Mouse (Mus musculus) left cerebral cortex, adult 2 months (tissue): Measurements from ENCODE around the gene Vsnl1. TPM values are rescaled to one million over a fixed set of nuclear protein-coding genes. Genes with fewer than 3 reads are reported as not detected.

Experiments used
- DNase-seq, 2 experiments: peaks; one replicate each; pipeline ENCODE4 v3.0.0; 2021 to 2022; ENCODE audit warnings: low spot score in 2 of 2, mixed read lengths in 1 of 2; ENCODE audit errors: extremely low spot score in 1 of 2
- H3K27ac ChIP-seq: fragments of 200-600 bp; 2 replicates; pipeline ENCODE4 v1.8.1; 2022
- H3K4me3 ChIP-seq: fragments of 200-600 bp; 2 replicates; pipeline ENCODE4 v1.8.1; 2022
- CTCF ChIP-seq: fragments of 200-600 bp; IDR thresholded peaks from 2 replicates; pipeline ENCODE4 v1.8.1; 2022; ENCODE audit warnings: antibody characterized with exemption, mild to moderate bottlenecking, moderate library complexity
- intact Hi-C: fragments of 180-260 bp; cut with DNase I; formaldehyde crosslinking; loops from one replicate; pipeline ENCODE4 v1.15.1; 2025
- microRNA-seq, 2 experiments: library from miRNA; unstranded; fragments of <30 nt; microRNA quantifications; one replicate each; pipeline ENCODE4 v1.2.0; 2021
- total RNA-seq, 2 experiments: library from RNA; stranded (reverse); gene quantifications; 2 replicates each; pipeline ENCODE4 v1.2.3; 2021

The Vsnl1 gene
- total RNA-seq, 2 experiments from 2014 or later, result 637 to 675 TPM

DNA sequence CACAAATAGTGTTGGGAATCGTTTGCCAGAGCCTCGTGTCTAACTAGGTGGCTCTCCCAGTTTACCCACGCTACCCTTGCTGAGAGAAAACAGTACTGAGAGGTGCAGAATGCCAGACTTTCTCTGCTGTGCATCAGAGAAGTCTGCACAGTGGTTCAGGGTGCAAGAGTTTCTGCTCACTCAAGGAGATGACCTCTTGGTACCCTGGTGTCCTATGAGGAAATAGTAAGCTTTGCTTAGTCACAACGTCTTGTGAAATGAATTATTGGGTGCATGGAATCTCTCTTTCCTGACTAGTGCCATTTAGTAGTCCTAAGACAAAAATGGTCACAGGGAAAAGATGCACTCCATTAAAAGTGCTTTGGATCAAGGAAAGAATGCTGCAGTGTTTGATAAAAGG is 111.9 kb downstream of the Vsnl1 start:
- H3K27ac ChIP-seq, result no peak overlapping the region

DNA sequence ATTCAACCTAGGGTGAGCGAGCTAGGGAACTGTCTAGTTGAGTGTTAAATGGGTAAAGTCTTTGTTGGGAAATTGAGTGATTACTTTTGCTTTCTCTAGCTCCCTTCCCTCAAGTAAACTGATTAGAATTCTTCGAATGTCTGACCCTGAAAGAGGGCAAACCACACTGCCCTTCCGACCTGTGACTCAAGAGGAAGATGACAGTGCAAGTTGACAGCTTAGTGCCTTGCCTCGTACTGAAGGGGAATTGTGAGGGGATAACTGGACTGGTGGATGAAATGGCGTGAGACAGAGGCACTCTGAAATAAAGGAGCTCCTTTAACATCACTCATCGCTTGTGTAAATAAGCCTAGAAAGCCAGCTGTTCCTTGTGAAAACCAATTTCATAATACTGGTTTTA is 118.7 kb downstream of the Vsnl1 start:
- TF ChIP-seq CTCF, result no peak
- DNase-seq, result no peak
- Histone ChIP-seq H3K4me3 (no peak overlapping the region), H3K27ac (no peak overlapping the region)
- intact Hi-C loops, result no loop called here

More for the DNA sequence above, 111.9 kb downstream of the Vsnl1 start:
- no peak overlapping the region for H3K4me3 ChIP-seq
- DNase-seq, result no peak
- intact Hi-C loops, result no loop called here
- no peak for TF ChIP-seq CTCF

DNA sequence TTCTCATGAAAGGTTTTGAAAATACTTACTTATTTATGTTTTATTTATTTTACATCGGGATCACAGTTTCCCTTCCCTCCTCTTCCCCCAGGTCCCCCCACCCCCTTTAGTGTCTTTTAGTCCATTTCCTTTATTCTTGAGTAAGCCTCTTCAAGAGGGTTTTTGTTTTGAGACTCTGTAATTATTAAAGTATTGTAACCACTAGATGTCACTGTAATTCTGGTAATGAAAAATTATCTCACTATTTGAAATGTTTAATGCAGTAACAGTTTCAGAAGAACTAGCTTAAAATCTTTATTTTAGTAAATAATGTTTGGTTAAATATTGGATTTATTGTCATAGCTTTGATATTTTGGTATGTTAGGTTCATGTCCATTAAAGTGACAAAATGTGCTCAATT is 122.6 kb downstream of the Vsnl1 start:
- DNase-seq, result no peak
- no peak overlapping the region for H3K27ac ChIP-seq
- H3K4me3 ChIP-seq, result no peak overlapping the region
- intact Hi-C loops, result loop anchor here (1.0 kb wide), 1 partner anchor 835 kb away; no protein-coding TSS in a partner anchor
- peak; percentile 47 for TF ChIP-seq CTCF

DNA sequence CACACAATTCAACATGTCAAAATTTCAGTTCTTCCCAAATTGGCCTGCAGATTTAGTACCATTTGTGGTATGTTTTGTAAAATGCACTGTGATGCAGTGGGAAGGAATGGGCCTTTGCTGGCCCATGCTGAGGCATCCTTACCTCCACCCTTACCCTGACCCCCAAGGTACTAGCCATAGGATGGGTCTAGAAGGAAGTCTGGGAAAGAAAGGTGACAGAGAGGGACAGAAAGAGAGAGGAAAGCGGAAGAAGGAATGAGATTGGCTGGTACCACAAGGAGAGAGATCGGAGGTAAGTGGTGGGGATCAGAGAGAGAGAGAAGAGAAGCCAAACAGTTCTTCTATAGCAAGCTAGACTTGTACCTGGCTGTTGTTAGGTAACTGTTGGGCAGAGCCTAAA is 125.3 kb downstream of the Vsnl1 start:
- Histone ChIP-seq H3K27ac (no peak overlapping the region), H3K4me3 (no peak overlapping the region)
- DNase-seq, result no peak
- intact Hi-C loops, result no loop called here
- TF ChIP-seq CTCF, result no peak

DNA sequence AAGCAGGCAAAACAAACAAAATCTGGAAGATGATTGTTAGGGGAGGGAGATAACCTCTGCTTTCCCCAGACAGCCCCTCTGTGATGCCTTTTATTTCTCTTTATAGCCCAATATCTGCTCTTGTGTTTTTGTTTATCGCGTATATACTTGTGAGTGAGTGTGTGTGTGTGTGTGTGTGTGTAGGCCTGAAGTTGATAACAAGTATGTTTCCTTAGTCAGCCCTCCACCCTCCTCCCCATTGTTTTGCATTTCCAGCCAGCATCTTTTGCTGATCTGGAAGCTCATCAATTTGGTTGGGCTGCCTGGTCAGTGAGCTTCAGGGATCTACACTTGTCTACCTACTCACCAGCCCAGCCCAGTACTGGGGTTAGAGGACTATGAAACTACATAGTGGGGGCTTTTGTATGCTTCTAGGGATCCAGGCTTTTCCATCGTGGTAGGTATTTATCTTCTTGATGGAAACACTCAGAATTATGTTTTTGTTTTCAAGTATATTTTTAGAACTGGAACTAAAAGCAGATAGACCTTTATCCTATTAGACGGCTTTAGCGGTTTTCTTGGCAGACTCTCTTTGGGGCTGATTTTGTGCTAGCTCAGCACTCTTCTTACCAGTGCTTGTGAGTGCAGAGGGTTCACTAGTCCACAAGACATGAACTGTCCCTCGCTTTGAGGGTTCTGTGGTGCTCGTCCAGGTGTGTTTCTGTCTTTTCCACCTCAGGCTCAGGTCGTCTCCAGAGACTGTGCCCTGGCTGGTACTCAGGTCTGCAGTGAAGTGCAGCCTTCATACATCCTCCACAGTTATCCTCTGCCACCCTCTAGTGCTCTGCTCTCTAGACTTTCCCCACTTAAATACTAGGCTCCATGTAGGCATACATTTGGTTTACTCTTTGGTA is 129.4 kb downstream of the Vsnl1 start:
- Histone ChIP-seq H3K4me3 (no peak overlapping the region), H3K27ac (no peak overlapping the region)
- intact Hi-C loops, result no loop called here
- TF ChIP-seq CTCF, result no peak
- DNase-seq, result no peak

DNA sequence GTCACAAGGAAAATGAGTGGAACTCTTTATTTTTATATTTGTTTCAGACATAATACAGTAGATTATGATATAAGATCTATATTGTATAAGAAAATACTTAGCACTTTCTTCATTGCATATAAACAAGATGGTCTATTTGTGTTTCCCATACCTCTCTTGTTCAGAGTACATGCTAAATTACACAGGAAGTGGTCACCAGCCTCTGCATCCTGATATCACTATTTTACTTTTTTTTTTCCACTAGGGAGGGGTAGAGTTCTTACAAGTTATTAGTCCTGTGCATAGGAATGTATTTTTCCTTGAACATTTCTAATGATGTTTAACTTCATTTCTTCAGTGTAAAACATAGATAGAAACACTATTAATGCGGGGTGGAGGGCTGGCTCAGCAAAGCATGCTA is 135.6 kb downstream of the Vsnl1 start:
- intact Hi-C loops, result no loop called here
- no peak overlapping the region for H3K27ac ChIP-seq
- no peak for TF ChIP-seq CTCF
- no peak for DNase-seq
- H3K4me3 ChIP-seq, result no peak overlapping the region

DNA sequence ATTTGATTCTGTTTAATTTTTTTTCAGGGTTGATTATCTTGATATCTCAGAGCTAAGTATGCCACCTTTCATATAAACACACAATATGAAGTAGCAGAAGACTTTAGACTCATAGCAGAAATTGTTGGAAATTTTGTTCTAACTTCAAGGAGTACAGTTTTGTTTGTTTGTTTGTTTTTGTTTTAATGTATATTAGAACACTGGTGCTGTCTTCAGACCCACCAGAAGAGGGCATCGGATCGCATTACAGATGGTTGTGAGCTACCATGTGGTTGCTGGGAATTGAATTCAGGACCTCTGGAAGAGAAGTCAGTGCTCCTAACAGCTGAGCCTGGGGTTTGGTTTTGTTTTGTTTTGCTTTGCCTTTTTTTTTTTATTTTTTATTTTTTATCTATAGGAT is 150.0 kb downstream of the Vsnl1 start:
- intact Hi-C loops, result loop anchor here (10.0 kb wide), 1 partner anchor 1958 kb away; the partner anchor contains the start of gene Ddx1
- no peak for DNase-seq
- no peak overlapping the region for H3K4me3 ChIP-seq
- no peak overlapping the region for H3K27ac ChIP-seq
- TF ChIP-seq CTCF, result peak; percentile 21; the same call in 1 of the 2 replicates

DNA sequence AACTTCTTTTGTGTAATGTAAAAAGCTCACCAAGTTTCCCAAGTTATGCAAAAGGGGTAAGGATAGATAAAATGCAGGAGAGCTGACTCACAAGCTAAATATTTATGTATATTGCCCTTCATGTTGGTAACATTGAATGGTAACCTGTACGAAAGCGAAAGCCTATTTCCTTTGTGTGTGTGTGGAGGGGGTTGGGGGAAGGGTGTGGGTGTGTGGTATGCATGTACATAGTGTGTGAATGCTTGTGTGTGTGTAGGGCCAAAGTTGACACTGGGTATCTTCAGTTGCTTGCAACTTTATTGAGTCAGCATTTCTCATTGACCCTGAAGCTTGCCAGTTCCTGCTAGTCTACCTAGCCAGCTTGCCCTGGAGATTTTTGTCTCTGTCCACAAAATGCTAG is 154.8 kb downstream of the Vsnl1 start:
- H3K27ac ChIP-seq, result no peak overlapping the region
- no peak for DNase-seq
- no peak overlapping the region for H3K4me3 ChIP-seq
- intact Hi-C loops, result loop anchor here (10.0 kb wide), 1 partner anchor 1963 kb away; the partner anchor contains the start of gene Ddx1
- no peak for TF ChIP-seq CTCF

DNA sequence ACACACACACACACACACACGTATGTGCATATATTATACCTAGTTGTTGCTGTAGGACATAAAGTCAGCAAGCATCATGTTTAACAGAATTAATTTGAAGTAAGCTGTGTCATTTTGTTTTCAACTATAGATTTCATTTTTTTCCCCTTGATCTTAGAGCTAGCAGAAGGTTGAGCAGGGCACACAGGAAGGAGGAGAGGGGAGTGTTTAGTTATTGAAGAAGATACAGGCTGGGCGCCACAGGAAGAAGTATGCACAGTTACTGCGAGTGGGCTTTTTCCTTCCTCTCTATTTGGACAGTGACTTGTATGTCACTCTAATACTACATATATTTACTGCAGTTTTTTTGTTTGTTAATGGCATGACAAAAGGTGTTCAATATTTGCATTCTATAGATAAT is 156.5 kb downstream of the Vsnl1 start:
- H3K27ac ChIP-seq, result no peak overlapping the region
- no peak for DNase-seq
- H3K4me3 ChIP-seq, result no peak overlapping the region
- intact Hi-C loops, result loop anchor here (10.0 kb wide), 1 partner anchor 1965 kb away; the partner anchor contains the start of gene Ddx1
- no peak for TF ChIP-seq CTCF

DNA sequence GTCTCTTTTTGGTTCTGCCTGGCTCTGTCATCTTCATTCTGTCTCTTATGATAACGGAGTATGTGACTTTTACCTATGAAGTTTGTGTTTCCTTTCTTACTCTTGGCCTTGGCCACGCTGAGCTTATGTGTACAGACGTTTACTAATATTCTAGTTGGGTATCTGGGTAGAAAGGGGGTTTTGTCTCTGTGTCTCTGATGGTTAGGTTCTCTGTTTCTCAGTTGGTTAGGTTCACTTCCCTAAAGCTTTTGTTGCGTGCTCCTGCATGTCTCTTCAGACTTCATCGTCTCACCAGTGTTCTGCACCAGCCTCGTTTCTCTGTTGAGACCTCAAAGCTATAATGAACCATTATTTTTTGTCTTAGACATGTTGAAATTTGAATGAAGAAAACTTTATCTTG is 159.2 kb downstream of the Vsnl1 start:
- H3K4me3 ChIP-seq, result no peak overlapping the region
- no peak for TF ChIP-seq CTCF
- no peak for DNase-seq
- H3K27ac ChIP-seq, result no peak overlapping the region
- intact Hi-C loops, result no loop called here

DNA sequence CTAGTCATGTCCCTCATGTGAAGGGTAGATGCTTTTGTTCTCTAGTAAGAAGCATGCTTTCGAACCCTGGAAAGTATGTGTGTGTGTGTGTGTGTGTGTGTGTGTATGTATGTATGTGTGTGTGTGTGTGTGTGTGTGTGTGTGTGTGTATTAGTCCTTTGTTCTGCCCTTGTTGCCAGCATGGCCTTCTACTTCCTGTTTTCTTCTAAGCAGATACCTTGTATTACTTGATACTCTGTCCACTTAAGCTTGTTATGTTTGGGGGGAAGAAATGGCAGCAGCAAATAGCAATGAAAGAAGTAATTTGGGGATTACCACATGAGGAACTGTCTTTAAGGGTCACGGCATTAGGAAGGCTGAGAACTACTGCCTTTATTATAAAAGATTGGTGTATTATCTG is 159.8 kb downstream of the Vsnl1 start:
- no peak overlapping the region for H3K4me3 ChIP-seq
- DNase-seq, result no peak
- no peak overlapping the region for H3K27ac ChIP-seq
- TF ChIP-seq CTCF, result no peak
- intact Hi-C loops, result no loop called here

Small RNAs within 50 kb of the gene (microRNA-seq; reads per million reads assigned to microRNA genes)
- gene Mir7675, result 0 reads per million in 2 experiments

Other genes starting within 250 kb of the Vsnl1 start
- not detected for gene Msgn1, start 227.6 kb downstream of the Vsnl1 start, total RNA-seq
- 1 to 10 TPM; 2.9 TPM for gene Gen1, start 170.8 kb downstream of the Vsnl1 start, total RNA-seq
- 10 to 100 TPM; 33.7 to 33.8 TPM for gene Smc6, start 170.7 kb downstream of the Vsnl1 start, total RNA-seq
- gene Rad51ap2, start 19.5 kb upstream of the Vsnl1 start, total RNA-seq, result 1 to 10 TPM; 2.1 to 2.9 TPM